Mouse (Mus musculus) adrenal gland, postnatal 4 days (tissue): ENCODE results near the gene Plaur. TPM values are rescaled to one million over a fixed set of nuclear protein-coding genes. Genes with fewer than 3 reads are reported as not detected.

Source experiments
- DNase-seq, 2 experiments: peaks; one replicate each; pipeline ENCODE4 v3.0.0; 2021 to 2022; ENCODE audit warnings: low spot score in 2 of 2, mixed read lengths in 2 of 2
- long read RNA-seq, 2 experiments: library from polyadenylated mRNA; stranded (forward); transcript quantifications; one replicate each; pipeline ENCODE4 v2.0.0; 2021
- total RNA-seq, 2 experiments: library from RNA; stranded (reverse); gene quantifications; 2 replicates each; pipeline ENCODE4 v1.2.3; 2021

The Plaur gene
- 10 to 100 TPM; 11.9 to 13.1 TPM for total RNA-seq
- long read RNA-seq, experiment 1, transcript Plaur-201 (7 exons, 1,506 nt): major isoform, 16 of 23 reads
- long read RNA-seq, experiment 1, partial matches to known transcripts: 4 of 23 reads
- long read RNA-seq, experiment 1, other reads (novel, unspliced or antisense): 3 of 23 reads
- long read RNA-seq, experiment 2, transcript Plaur-201 (7 exons, 1,506 nt): major isoform, 15 of 20 reads
- long read RNA-seq, experiment 2, partial matches to known transcripts: 0 of 20 reads
- long read RNA-seq, experiment 2, other reads (novel, unspliced or antisense): 4 of 20 reads

GRCm38 (mm10) chr7:24462388-24463319 is at the start of gene Plaur:
Gene Plaur, plus strand, starts transcription at chr7:24462484.
- DNase-seq: no peak

GRCm38 (mm10) chr7:24413630-24414029 is 48.7 kb upstream of the Plaur start:
- no peak for DNase-seq

- DNase-seq: no peak
These were observed 47.0 kb upstream of the Plaur start for GRCm38 (mm10) chr7:24415261-24415660.

GRCm38 (mm10) chr7:24419579-24419978 is 42.7 kb upstream of the Plaur start:
- no peak for DNase-seq

- no peak for DNase-seq
These were observed 40.6 kb upstream of the Plaur start for GRCm38 (mm10) chr7:24421648-24422047.

GRCm38 (mm10) chr7:24422251-24422650 is 40.0 kb upstream of the Plaur start:
- DNase-seq: no peak

- DNase-seq: no peak
These were observed 39.0 kb upstream of the Plaur start for GRCm38 (mm10) chr7:24423107-24423763.

GRCm38 (mm10) chr7:24423956-24424732 is 38.1 kb upstream of the Plaur start:
- no peak for DNase-seq

GRCm38 (mm10) chr7:24425919-24426318 is 36.4 kb upstream of the Plaur start:
- DNase-seq: no peak

GRCm38 (mm10) chr7:24427168-24427567 is 35.1 kb upstream of the Plaur start:
- no peak for DNase-seq

GRCm38 (mm10) chr7:24428725-24429124 is 33.6 kb upstream of the Plaur start:
- DNase-seq: no peak

GRCm38 (mm10) chr7:24429413-24430112 is 32.7 kb upstream of the Plaur start:
- no peak for DNase-seq

- DNase-seq: no peak
These were observed 31.5 kb upstream of the Plaur start for GRCm38 (mm10) chr7:24430551-24431345.

GRCm38 (mm10) chr7:24431713-24432112 is 30.6 kb upstream of the Plaur start:
- no peak for DNase-seq

- no peak for DNase-seq
These were observed 27.0 kb upstream of the Plaur start for GRCm38 (mm10) chr7:24435305-24435704.

GRCm38 (mm10) chr7:24437981-24438380 is 24.3 kb upstream of the Plaur start:
- DNase-seq: no peak

- no peak for DNase-seq
These were observed 23.1 kb upstream of the Plaur start for GRCm38 (mm10) chr7:24439191-24439590.

GRCm38 (mm10) chr7:24439891-24440290 is 22.4 kb upstream of the Plaur start:
- no peak for DNase-seq

GRCm38 (mm10) chr7:24441785-24442184 is 20.5 kb upstream of the Plaur start:
- peak in 1 of 2 experiments; percentile 50 for DNase-seq
